Mouse (Mus musculus) heart, postnatal 0 days (tissue): ENCODE measurements at regions not wholly inside any gene's neighbourhood (a gene's known extent, or its start where the extent isn't known, plus 50 kb on each side); places are given as distances from the start of the nearest gene placed in this dataset.

ENCODE experiments used
- CTCF ChIP-seq: IDR thresholded peaks from 2 replicates; pipeline ENCODE4 v1.5.1; 2016; ENCODE audit warnings: antibody characterized with exemption, control low read depth, low read depth
- EP300 ChIP-seq: IDR thresholded peaks from 2 replicates; pipeline ENCODE4 v1.6.1; 2016; ENCODE audit warnings: antibody characterized with exemption, low read depth

DNA sequence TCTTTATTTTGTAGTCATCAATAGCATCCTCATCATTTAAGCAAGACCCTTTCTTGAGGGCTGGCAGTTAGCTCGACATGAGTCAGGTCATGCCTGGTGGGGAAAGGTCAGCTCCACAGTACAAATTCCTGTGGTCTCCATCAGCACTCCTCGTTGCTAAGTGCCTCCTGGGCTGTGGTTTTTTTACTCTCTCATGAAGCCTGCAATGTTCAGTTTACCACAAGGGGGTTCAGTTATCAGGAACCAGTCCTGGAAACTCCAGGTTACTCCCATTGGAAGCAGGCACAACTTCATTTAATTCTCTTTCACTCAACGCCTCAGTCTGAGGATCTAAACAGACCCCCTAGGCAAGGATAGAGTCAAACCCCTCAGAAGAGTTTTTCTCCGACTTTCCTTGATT is 520.8 kb downstream of the Cps1 start:
- TF ChIP-seq CTCF: no peak
- no peak for TF ChIP-seq EP300
